Mouse (Mus musculus) cortical plate, adult 2 months (tissue): ENCODE measurements around the gene Nudt6.

Experiments used
- CTCF ChIP-seq: fragments of 200-500 bp; IDR thresholded peaks from 2 replicates; pipeline ENCODE4 v1.5.1; 2011; ENCODE audit warnings: mild to moderate bottlenecking, control low read depth, low read length; ENCODE audit not compliant: insufficient read depth; ENCODE audit errors: extremely low read depth
- POLR2A ChIP-seq: fragments of 200-500 bp; IDR thresholded peaks from 2 replicates; pipeline ENCODE4 v1.6.1; 2011; ENCODE audit warnings: mild to moderate bottlenecking, low read length, control low read depth; ENCODE audit not compliant: insufficient read depth; ENCODE audit errors: extremely low read depth

DNA sequence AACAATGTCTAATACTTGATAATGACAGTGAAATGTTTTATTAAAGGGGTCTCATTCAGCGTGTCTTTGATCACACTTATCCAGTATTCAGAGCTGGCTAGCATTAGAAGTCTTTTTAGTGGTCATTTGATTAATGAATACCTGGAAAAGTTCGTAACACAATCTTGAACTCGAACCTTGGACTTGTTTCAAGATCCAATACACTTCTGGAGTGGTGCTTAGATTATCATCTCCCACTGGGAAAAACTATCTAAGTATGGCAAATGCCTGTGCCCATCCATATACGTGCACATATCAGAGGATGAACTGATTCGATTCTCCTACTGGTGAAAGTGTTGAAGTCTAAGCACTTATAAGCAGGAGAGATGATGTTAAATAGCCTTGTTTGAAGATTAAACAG lies 1.7 kb downstream of the Nudt6 start:
- TF ChIP-seq CTCF (no peak), POLR2A (no peak)
